9 mouse cellular contexts compared by ENCODE assay signal in genomic region chr2:32661509-32662107, GRCm38 (mm10). TPM values are rescaled to one million over a fixed set of nuclear protein-coding genes. Genes with fewer than 3 reads are reported as not detected.
A peak's percentile ranks its signal among the peaks of the same experiment; 100 is the strongest.
DNase-seq lines count a peak whose midpoint lies in the region; ATAC-seq and TF ChIP-seq lines count a peak whose summit lies in the region.
"Had no signal": no experiment of that assay in that cellular context is flagged by ENCODE, and none has a peak within 500 bp of the region (broad histone marks: within the 10 kb centered on the region; RNA-seq: fewer than 3 reads in every experiment).

No protein-coding gene starts in this region.

- no peak for TF ChIP-seq CTCF in cortical plate, adult 2 months (IDR thresholded peaks at IDR 0.05; ENCODE audit: extremely low read depth, insufficient read depth, low read length)
- no peak for TF ChIP-seq CTCF in intestine, postnatal 0 days (IDR thresholded peaks at IDR 0.05; ENCODE audit: low read depth)

- 34% methylated on average over 7 of the region's 7 CpGs for WGBS in intestine, postnatal 0 days
- 17% methylated on average over 7 of the region's 7 CpGs for WGBS in lung, embryonic 15.5 days
- WGBS in midbrain, embryonic 13.5 days, result 70% methylated on average over 7 of the region's 7 CpGs
- 60% methylated on average over 7 of the region's 7 CpGs for WGBS in hindbrain, embryonic 12.5 days

- 0 out of 2 replicates have a peak overlapping the region, but pooled peaks have one; percentile 42 for H3K27ac ChIP-seq in cortical plate, adult 2 months (ENCODE audit: insufficient read depth, low read length)
- H3K27ac ChIP-seq in intestine, postnatal 0 days (ENCODE audit: low read depth, low read length), result no peak overlapping the region
- peak overlapping the region; percentile 59 for H3K27ac ChIP-seq in lung, embryonic 15.5 days
- H3K27ac ChIP-seq in midbrain, embryonic 13.5 days, result no peak overlapping the region; the same call in 1 of the 2 replicates
- no peak overlapping the region for H3K27ac ChIP-seq in hindbrain, embryonic 12.5 days
- H3K27ac ChIP-seq: neural tube, embryonic 13.5 days had no signal

- no peak for TF ChIP-seq POLR2A in cortical plate, adult 2 months (IDR thresholded peaks at IDR 0.05; ENCODE audit: extremely low read depth, insufficient read depth, low read length)

- intact Hi-C loops in left cerebral cortex, postnatal 14 days (cut with DNase I), result no loop called here

- no peak overlapping the region for H3K4me2 ChIP-seq in intestine, postnatal 0 days (replicated peaks; ENCODE audit: low read depth)
- H3K4me2 ChIP-seq in lung, embryonic 15.5 days, result no peak overlapping the region
- H3K4me2 ChIP-seq in midbrain, embryonic 13.5 days (replicated peaks), result no peak overlapping the region
- no peak overlapping the region for H3K4me2 ChIP-seq in hindbrain, embryonic 12.5 days (replicated peaks)
- H3K4me2 ChIP-seq: neural tube, embryonic 13.5 days had no signal

- H3K4me1 ChIP-seq in cortical plate, adult 2 months (ENCODE audit: control insufficient read depth, insufficient read depth, low read length), result no peaks in the 10 kb centered on the region
- H3K4me1 ChIP-seq in intestine, postnatal 0 days (replicated peaks; ENCODE audit: control insufficient read depth, insufficient read depth, low read length), result no peaks in the 10 kb centered on the region
- peaks cover 18% of the 10 kb centered on the region for H3K4me1 ChIP-seq in lung, embryonic 15.5 days
- 0 out of 2 replicates have a peak, but pooled peaks cover 2% of the 10 kb centered on the region for H3K4me1 ChIP-seq in midbrain, embryonic 13.5 days (replicated peaks)
- peaks cover 13% of the 10 kb centered on the region; the same call in 1 of the 2 replicates for H3K4me1 ChIP-seq in hindbrain, embryonic 12.5 days

- H3K36me3 ChIP-seq in intestine, postnatal 0 days (ENCODE audit: control insufficient read depth, insufficient read depth), result no peaks in the 10 kb centered on the region; the same call in 1 of the 2 replicates
- H3K36me3 ChIP-seq in lung, embryonic 15.5 days, result peaks cover 17% of the 10 kb centered on the region
- no peaks in the 10 kb centered on the region for H3K36me3 ChIP-seq in midbrain, embryonic 13.5 days
- H3K36me3 ChIP-seq in hindbrain, embryonic 12.5 days, result no peaks in the 10 kb centered on the region
- H3K36me3 ChIP-seq: neural tube, embryonic 13.5 days had no signal

- H3K27me3 ChIP-seq in intestine, postnatal 0 days (replicated peaks; ENCODE audit: control insufficient read depth, insufficient read depth, low read length), result no peaks in the 10 kb centered on the region
- no peaks in the 10 kb centered on the region for H3K27me3 ChIP-seq in lung, embryonic 15.5 days
- H3K27me3 ChIP-seq in midbrain, embryonic 13.5 days, result no peaks in the 10 kb centered on the region
- no peaks in the 10 kb centered on the region for H3K27me3 ChIP-seq in hindbrain, embryonic 12.5 days
- H3K27me3 ChIP-seq: neural tube, embryonic 13.5 days had no signal

- H3K4me3 ChIP-seq in cortical plate, adult 2 months (ENCODE audit: insufficient read depth, low read length), result no peak overlapping the region
- no peak overlapping the region for H3K4me3 ChIP-seq in intestine, postnatal 0 days (ENCODE audit: low read depth, low read length)
- H3K4me3 ChIP-seq in lung, embryonic 15.5 days, result no peak overlapping the region
- no peak overlapping the region for H3K4me3 ChIP-seq in midbrain, embryonic 13.5 days (replicated peaks)
- no peak overlapping the region for H3K4me3 ChIP-seq in hindbrain, embryonic 12.5 days
- H3K4me3 ChIP-seq: neural tube, embryonic 13.5 days had no signal

- H3K9ac ChIP-seq in intestine, postnatal 0 days (ENCODE audit: low read depth, low read length), result no peak overlapping the region
- H3K9ac ChIP-seq in lung, embryonic 15.5 days, result peak overlapping the region; percentile 4; the same call in 1 of the 2 replicates
- no peak overlapping the region for H3K9ac ChIP-seq in midbrain, embryonic 13.5 days (replicated peaks)
- H3K9ac ChIP-seq in hindbrain, embryonic 12.5 days, result no peak overlapping the region
- H3K9ac ChIP-seq: neural tube, embryonic 13.5 days had no signal

- peak; percentile 78 for DNase-seq in NIH3T3 (ENCODE audit: low read depth)
- no peak for DNase-seq in left cerebral cortex, postnatal 14 days (ENCODE audit: low spot score in 2 of 2)
- no peak for DNase-seq in retina, postnatal 1 day

- ATAC-seq in intestine, postnatal 0 days, result peak; percentile 35; the same call in 1 of the 2 replicates
- ATAC-seq in lung, embryonic 15.5 days (ENCODE audit: borderline replicate concordance, extremely low read depth, low FRiP score, low TSS enrichment), result peak; percentile 13
- ATAC-seq in midbrain, embryonic 13.5 days, result no peak
- ATAC-seq in hindbrain, embryonic 12.5 days (ENCODE audit: low FRiP score), result no peak

- no peaks in the 10 kb centered on the region for H3K9me3 ChIP-seq in intestine, postnatal 0 days (ENCODE audit: control insufficient read depth)
- H3K9me3 ChIP-seq in lung, embryonic 15.5 days, result no peaks in the 10 kb centered on the region
- no peaks in the 10 kb centered on the region for H3K9me3 ChIP-seq in midbrain, embryonic 13.5 days
- no peaks in the 10 kb centered on the region for H3K9me3 ChIP-seq in hindbrain, embryonic 12.5 days (replicated peaks)
- H3K9me3 ChIP-seq: neural tube, embryonic 13.5 days had no signal

RNA-seq across cellular contexts. Expression of gene Eng, which starts 15.2 kb away (rescaled TPM):
- 35.1 and 39.0 TPM in 2 replicates for polyA plus RNA-seq in cortical plate, adult 2 months (2012; rRNA removed)
- polyA plus RNA-seq in intestine, postnatal 0 days (2015; fragmentation: Nextera tagmentation; extraction: Ambion mirVana), result 32.2 and 34.1 TPM in 2 replicates
- polyA plus RNA-seq in lung, embryonic 15.5 days (2015; fragmentation: Nextera tagmentation; extraction: Ambion mirVana), result 102 and 107 TPM in 2 replicates
- 10 to 100 TPM; 30.7 to 34.5 TPM for total RNA-seq in left cerebral cortex, postnatal 14 days (2021)
- polyA plus RNA-seq in midbrain, embryonic 13.5 days (2015; fragmentation: Nextera tagmentation; extraction: Ambion mirVana), result 22.0 and 24.8 TPM in 2 replicates
- polyA plus RNA-seq in hindbrain, embryonic 12.5 days (2016; fragmentation: Nextera tagmentation; extraction: Ambion mirVana), result 31.6 and 32.1 TPM in 2 replicates

RNA-seq across cellular contexts. Expression of gene Ak1, which starts 40.0 kb away (rescaled TPM):
- 118 and 127 TPM in 2 replicates for polyA plus RNA-seq in cortical plate, adult 2 months (2012; rRNA removed)
- 10.5 and 12.1 TPM in 2 replicates for polyA plus RNA-seq in intestine, postnatal 0 days (2015; fragmentation: Nextera tagmentation; extraction: Ambion mirVana)
- 53.6 and 60.6 TPM in 2 replicates for polyA plus RNA-seq in lung, embryonic 15.5 days (2015; fragmentation: Nextera tagmentation; extraction: Ambion mirVana)
- total RNA-seq in left cerebral cortex, postnatal 14 days (2021), result 100 to 1,000 TPM; 162 to 164 TPM
- polyA plus RNA-seq in midbrain, embryonic 13.5 days (2015; fragmentation: Nextera tagmentation; extraction: Ambion mirVana), result 62.5 and 62.9 TPM in 2 replicates
- 40.4 and 43.2 TPM in 2 replicates for polyA plus RNA-seq in hindbrain, embryonic 12.5 days (2016; fragmentation: Nextera tagmentation; extraction: Ambion mirVana)

RNA-seq across cellular contexts. Expression of gene Fpgs, which starts 42.3 kb away (rescaled TPM):
- 16.4 and 17.7 TPM in 2 replicates for polyA plus RNA-seq in cortical plate, adult 2 months (2012; rRNA removed)
- 12.4 and 15.2 TPM in 2 replicates for polyA plus RNA-seq in intestine, postnatal 0 days (2015; fragmentation: Nextera tagmentation; extraction: Ambion mirVana)
- polyA plus RNA-seq in lung, embryonic 15.5 days (2015; fragmentation: Nextera tagmentation; extraction: Ambion mirVana), result 27.9 and 28.6 TPM in 2 replicates
- total RNA-seq in left cerebral cortex, postnatal 14 days (2021), result 10 to 100 TPM in 1 of 2 experiments, 1 to 10 TPM in 1; 9.5 to 10.1 TPM
- polyA plus RNA-seq in midbrain, embryonic 13.5 days (2015; fragmentation: Nextera tagmentation; extraction: Ambion mirVana), result 16.5 and 16.6 TPM in 2 replicates
- polyA plus RNA-seq in hindbrain, embryonic 12.5 days (2016; fragmentation: Nextera tagmentation; extraction: Ambion mirVana), result 19.5 and 20.1 TPM in 2 replicates

RNA-seq across cellular contexts. Expression of gene Cdk9, which starts 51.3 kb away (rescaled TPM):
- 260 and 329 TPM in 2 replicates for polyA plus RNA-seq in cortical plate, adult 2 months (2012; rRNA removed)
- 54.0 and 62.2 TPM in 2 replicates for polyA plus RNA-seq in intestine, postnatal 0 days (2015; fragmentation: Nextera tagmentation; extraction: Ambion mirVana)
- polyA plus RNA-seq in lung, embryonic 15.5 days (2015; fragmentation: Nextera tagmentation; extraction: Ambion mirVana), result 89.6 and 98.7 TPM in 2 replicates
- total RNA-seq in left cerebral cortex, postnatal 14 days (2021), result 100 to 1,000 TPM; 100 to 106 TPM
- 78.5 and 84.5 TPM in 2 replicates for polyA plus RNA-seq in midbrain, embryonic 13.5 days (2015; fragmentation: Nextera tagmentation; extraction: Ambion mirVana)
- 99.0 and 101 TPM in 2 replicates for polyA plus RNA-seq in hindbrain, embryonic 12.5 days (2016; fragmentation: Nextera tagmentation; extraction: Ambion mirVana)

RNA-seq across cellular contexts. Expression of gene Sh2d3c, which starts 59.2 kb away (rescaled TPM):
- 29.7 and 31.5 TPM in 2 replicates for polyA plus RNA-seq in cortical plate, adult 2 months (2012; rRNA removed)
- polyA plus RNA-seq in intestine, postnatal 0 days (2015; fragmentation: Nextera tagmentation; extraction: Ambion mirVana), result 11.2 and 11.7 TPM in 2 replicates
- 40.5 and 41.4 TPM in 2 replicates for polyA plus RNA-seq in lung, embryonic 15.5 days (2015; fragmentation: Nextera tagmentation; extraction: Ambion mirVana)
- 10 to 100 TPM; 31.1 to 35.6 TPM for total RNA-seq in left cerebral cortex, postnatal 14 days (2021)
- polyA plus RNA-seq in midbrain, embryonic 13.5 days (2015; fragmentation: Nextera tagmentation; extraction: Ambion mirVana), result 37.8 and 40.7 TPM in 2 replicates
- polyA plus RNA-seq in hindbrain, embryonic 12.5 days (2016; fragmentation: Nextera tagmentation; extraction: Ambion mirVana), result 33.5 and 34.8 TPM in 2 replicates

Comparison
In these comparisons a context has a peak if more than half of its experiments do, and no peak if none do; other contexts are left out.
1. H3K27ac ChIP-seq: peak in cortical plate, adult 2 months (single experiment) and lung, embryonic 15.5 days (single experiment); none in intestine, postnatal 0 days (single experiment), midbrain, embryonic 13.5 days (single experiment) and hindbrain, embryonic 12.5 days (single experiment).
2. ATAC-seq: peak in intestine, postnatal 0 days (single experiment) and lung, embryonic 15.5 days (single experiment); none in midbrain, embryonic 13.5 days (single experiment) and hindbrain, embryonic 12.5 days (single experiment).